Mouse (Mus musculus): ENCODE data around the gene Dlgap3. TPM values are rescaled to one million over a fixed set of nuclear protein-coding genes. Genes with fewer than 3 reads are reported as not detected.

Dlgap3 gene
- polyA plus RNA-seq, 1 experiment from 2014 or later, result 5.7 TPM

DNA sequence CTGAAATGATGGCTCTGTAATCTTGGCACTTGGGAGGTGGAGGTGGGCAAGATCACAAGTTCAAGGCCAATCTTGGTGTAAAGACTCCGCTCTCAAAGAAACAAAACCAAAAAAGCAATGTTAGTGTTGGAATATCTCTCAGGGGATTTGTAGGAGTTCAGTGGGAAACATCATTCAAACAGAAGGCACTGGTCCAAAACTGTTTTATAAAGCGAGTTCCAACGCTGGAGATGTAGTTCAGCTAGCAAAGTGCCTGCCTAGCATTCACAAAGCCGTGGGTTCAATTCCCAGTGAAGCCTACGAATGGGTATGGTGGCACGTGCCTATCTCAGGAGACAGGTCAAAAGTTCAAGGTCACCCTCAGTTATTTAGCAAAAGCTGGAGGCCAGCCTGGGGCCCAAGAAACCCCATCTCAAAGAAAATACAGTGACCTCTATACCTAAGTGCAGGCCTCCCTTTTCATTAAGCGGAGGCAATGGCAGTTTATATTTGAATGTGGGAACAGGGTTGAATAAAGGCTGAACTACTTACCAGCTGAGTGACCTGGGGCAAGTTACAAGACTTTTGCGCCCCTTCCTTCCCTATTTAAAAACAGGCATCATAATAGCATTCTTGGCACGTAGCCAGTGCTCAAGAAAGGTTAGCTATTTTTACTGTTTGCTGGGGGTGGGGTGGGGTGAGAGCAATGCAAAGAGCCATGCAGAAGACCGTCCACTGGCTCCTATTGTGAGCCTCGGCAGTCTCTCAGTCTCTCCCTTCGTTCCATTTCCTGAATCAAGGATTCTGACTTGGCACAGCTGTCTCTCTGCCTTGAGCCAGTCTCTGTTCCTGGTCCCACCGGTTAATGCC is 32.0 kb downstream of the Dlgap3 start:
- WGBS, result 74% methylated on average over 13 of the region's 13 CpGs
- H3K36me3 ChIP-seq (replicated peaks), result no peaks in the 10 kb centered on the region
- no peaks in the 10 kb centered on the region for H3K9me3 ChIP-seq
- H3K27ac ChIP-seq, result no peak overlapping the region
- H3K4me1 ChIP-seq, result 0 out of 2 replicates have a peak, but pooled peaks cover 4% of the 10 kb centered on the region
- H3K4me3 ChIP-seq (replicated peaks), result no peak overlapping the region
- H3K27me3 ChIP-seq, result no peaks in the 10 kb centered on the region
- no peak overlapping the region for H3K4me2 ChIP-seq
- no peak overlapping the region for H3K9ac ChIP-seq
- ATAC-seq (ENCODE audit: low FRiP score), result no peak

DNA sequence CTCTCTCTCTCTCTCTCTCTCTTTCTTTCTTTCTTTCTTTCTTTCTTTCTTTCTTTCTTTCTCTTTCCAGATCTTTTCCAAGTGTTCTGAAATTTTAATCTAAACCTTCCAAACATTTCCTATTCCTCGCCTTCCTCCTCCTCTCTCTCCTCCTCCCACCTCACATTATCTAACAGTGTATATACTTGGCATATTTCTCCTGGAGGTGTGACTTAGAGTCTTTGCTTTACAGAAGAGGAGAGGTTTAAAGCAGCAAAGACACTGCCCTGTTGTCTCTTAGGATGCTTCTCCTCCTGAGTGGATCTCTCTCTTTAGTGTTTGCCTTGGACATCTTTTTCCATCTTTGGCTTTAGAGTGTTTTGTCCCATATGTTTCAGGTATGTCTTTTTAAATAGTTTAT is 34.1 kb downstream of the Dlgap3 start:
- Histone ChIP-seq H3K27ac (no peak overlapping the region), H3K4me1 (0 out of 2 replicates have a peak, but pooled peaks cover 4% of the 10 kb centered on the region), H3K4me2 (no peak overlapping the region), H3K9ac (no peak overlapping the region), H3K27me3 (no peaks in the 10 kb centered on the region), H3K4me3 (replicated peaks) (no peak overlapping the region), H3K36me3 (replicated peaks) (no peaks in the 10 kb centered on the region), H3K9me3 (no peaks in the 10 kb centered on the region)
- 71% methylated on average over 1 of the region's 1 CpGs for WGBS
- ATAC-seq (ENCODE audit: low FRiP score), result no peak

GRCm38 (mm10) chr4:127211318-127211717 is 42.3 kb downstream of the Dlgap3 start:
- Histone ChIP-seq H3K9ac (no peak overlapping the region), H3K36me3 (replicated peaks) (no peaks in the 10 kb centered on the region), H3K4me3 (replicated peaks) (no peak overlapping the region), H3K27me3 (peaks cover 26% of the 10 kb centered on the region), H3K27ac (no peak overlapping the region), H3K4me2 (no peak overlapping the region), H3K9me3 (no peaks in the 10 kb centered on the region), H3K4me1 (peaks cover 11% of the 10 kb centered on the region)
- no peak for ATAC-seq (ENCODE audit: low FRiP score)
- 81% methylated on average over 9 of the region's 9 CpGs for WGBS

DNA sequence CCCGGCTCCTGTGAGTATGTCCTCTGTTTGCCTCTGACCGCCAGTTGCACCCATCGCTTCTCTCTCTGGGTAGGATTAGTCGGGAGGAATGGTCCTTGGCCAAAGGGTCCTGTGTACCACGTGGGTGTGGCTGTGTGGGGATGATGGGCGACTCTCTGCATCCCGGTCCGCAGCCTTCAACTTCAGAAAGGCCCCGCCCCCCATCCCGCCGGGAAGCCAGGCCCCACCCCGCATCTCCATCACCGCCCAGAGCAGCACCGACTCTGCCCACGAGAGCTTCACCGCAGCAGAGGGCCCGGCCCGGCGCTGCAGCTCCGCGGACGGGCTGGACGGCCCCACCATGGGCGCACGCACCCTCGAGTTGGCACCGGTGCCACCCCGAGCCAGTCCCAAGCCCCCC is 45.5 kb downstream of the Dlgap3 start:
- Histone ChIP-seq H3K9ac (no peak overlapping the region), H3K4me3 (replicated peaks) (peak overlapping the region; percentile 24), H3K27me3 (peaks cover 26% of the 10 kb centered on the region), H3K4me1 (peaks cover 14% of the 10 kb centered on the region), H3K27ac (no peak overlapping the region), H3K36me3 (replicated peaks) (no peaks in the 10 kb centered on the region), H3K4me2 (peak overlapping the region; percentile 47), H3K9me3 (no peaks in the 10 kb centered on the region)
- peak; percentile 36; the same call in 1 of the 2 replicates for ATAC-seq (ENCODE audit: low FRiP score)
- WGBS, result 16% methylated on average over 28 of the region's 28 CpGs

DNA sequence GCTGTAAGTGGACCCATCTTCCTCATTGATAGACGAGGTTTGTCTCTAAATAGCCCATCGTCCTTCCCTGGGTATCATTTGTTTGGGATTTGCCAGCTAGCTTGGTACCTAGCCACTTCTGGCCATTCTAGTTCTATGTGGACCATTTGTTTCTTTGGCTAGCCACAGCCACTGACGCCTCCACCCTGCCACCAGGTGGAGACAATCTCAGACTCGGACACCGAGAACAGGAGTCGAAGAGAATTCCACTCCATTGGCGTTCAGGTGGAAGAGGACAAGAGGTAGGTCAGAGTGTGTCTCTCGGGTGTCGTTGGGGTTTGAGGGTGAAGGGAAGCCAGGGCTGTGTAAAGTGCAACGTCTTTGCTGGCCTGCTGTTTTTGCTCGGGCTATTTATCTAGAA is 46.1 kb downstream of the Dlgap3 start:
- Histone ChIP-seq H3K36me3 (replicated peaks) (no peaks in the 10 kb centered on the region), H3K27me3 (peaks cover 26% of the 10 kb centered on the region), H3K27ac (no peak overlapping the region), H3K9me3 (no peaks in the 10 kb centered on the region), H3K9ac (no peak overlapping the region), H3K4me1 (peaks cover 14% of the 10 kb centered on the region), H3K4me2 (peak overlapping the region; percentile 47; the same call in 1 of the 2 replicates), H3K4me3 (replicated peaks) (peak overlapping the region; percentile 24; the same call in 1 of the 2 replicates)
- 60% methylated on average over 11 of the region's 11 CpGs for WGBS
- no peak for ATAC-seq (ENCODE audit: low FRiP score)

- H3K9ac ChIP-seq, result no peak overlapping the region
- no peak overlapping the region for H3K4me2 ChIP-seq
- peaks cover 26% of the 10 kb centered on the region for H3K27me3 ChIP-seq
- H3K4me1 ChIP-seq, result peaks cover 14% of the 10 kb centered on the region
- no peaks in the 10 kb centered on the region for H3K36me3 ChIP-seq (replicated peaks)
- 56% methylated on average over 5 of the region's 9 CpGs for WGBS
- ATAC-seq (ENCODE audit: low FRiP score), result no peak
- H3K27ac ChIP-seq, result no peak overlapping the region
- H3K4me3 ChIP-seq (replicated peaks), result no peak overlapping the region
- no peaks in the 10 kb centered on the region for H3K9me3 ChIP-seq
Observed at GRCm38 (mm10) chr4:127215799-127216198, 46.8 kb downstream of the Dlgap3 start.

DNA sequence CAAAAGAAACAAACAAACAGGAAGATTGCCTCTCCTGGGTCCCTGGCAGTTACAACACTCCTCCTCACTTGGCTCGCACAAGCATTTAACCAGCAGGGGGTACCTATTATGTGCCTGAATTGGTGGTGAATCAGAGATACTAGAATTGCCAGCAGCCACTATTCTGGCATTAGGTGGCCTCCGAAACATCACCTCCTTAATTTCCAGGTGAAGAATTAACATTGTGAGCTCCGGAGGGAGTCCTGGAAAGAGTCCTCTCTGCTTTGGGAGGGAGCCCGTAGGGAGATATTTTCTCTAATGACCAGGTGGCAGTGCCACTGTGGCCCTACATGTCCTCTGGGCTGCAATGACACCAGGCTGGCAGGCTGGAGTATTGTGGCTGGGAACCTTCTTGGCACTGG is 47.2 kb downstream of the Dlgap3 start:
- H3K36me3 ChIP-seq (replicated peaks), result no peaks in the 10 kb centered on the region
- no peaks in the 10 kb centered on the region for H3K9me3 ChIP-seq
- 74% methylated on average over 4 of the region's 4 CpGs for WGBS
- no peak overlapping the region for H3K27ac ChIP-seq
- no peak for ATAC-seq (ENCODE audit: low FRiP score)
- H3K27me3 ChIP-seq, result peaks cover 26% of the 10 kb centered on the region
- H3K9ac ChIP-seq, result no peak overlapping the region
- no peak overlapping the region for H3K4me3 ChIP-seq (replicated peaks)
- H3K4me2 ChIP-seq, result no peak overlapping the region
- peaks cover 14% of the 10 kb centered on the region for H3K4me1 ChIP-seq

GRCm38 (mm10) chr4:127217048-127217447 is 48.0 kb downstream of the Dlgap3 start:
- H3K4me2 ChIP-seq, result no peak overlapping the region
- H3K4me3 ChIP-seq (replicated peaks), result no peak overlapping the region
- H3K9ac ChIP-seq, result no peak overlapping the region
- 60% methylated on average over 11 of the region's 11 CpGs for WGBS
- H3K4me1 ChIP-seq, result peaks cover 14% of the 10 kb centered on the region
- no peak overlapping the region for H3K27ac ChIP-seq
- H3K27me3 ChIP-seq, result peaks cover 26% of the 10 kb centered on the region
- H3K9me3 ChIP-seq, result no peaks in the 10 kb centered on the region
- ATAC-seq (ENCODE audit: low FRiP score), result no peak
- H3K36me3 ChIP-seq (replicated peaks), result no peaks in the 10 kb centered on the region

DNA sequence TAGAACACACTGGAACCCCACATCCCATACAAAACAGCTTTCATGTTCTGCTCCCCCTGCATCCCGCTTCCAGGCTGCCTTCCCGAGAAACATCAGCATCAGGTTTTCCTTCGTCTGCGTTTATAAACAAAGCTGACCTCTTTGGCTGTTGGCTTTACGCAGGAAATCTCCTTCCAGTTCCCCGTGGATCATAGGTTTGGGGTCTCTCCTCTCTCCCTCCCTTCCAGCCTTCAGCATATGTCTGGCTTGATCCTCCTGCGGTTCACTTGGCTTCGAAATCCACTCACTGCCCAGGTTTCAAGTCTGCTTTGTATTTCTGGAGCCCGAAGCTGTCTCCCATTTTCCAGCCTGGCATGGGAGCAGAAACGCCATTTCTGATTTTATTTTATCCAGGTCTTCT is 54.3 kb downstream of the Dlgap3 start:
- no peak overlapping the region for H3K27ac ChIP-seq
- 38% methylated on average over 10 of the region's 10 CpGs for WGBS
- peaks cover 43% of the 10 kb centered on the region for H3K4me1 ChIP-seq
- 0 out of 2 replicates have a peak overlapping the region, but pooled peaks have one; percentile 1 for H3K4me2 ChIP-seq
- H3K27me3 ChIP-seq, result peaks cover 51% of the 10 kb centered on the region
- H3K36me3 ChIP-seq (replicated peaks), result no peaks in the 10 kb centered on the region
- no peak overlapping the region for H3K9ac ChIP-seq
- no peaks in the 10 kb centered on the region for H3K9me3 ChIP-seq
- no peak overlapping the region for H3K4me3 ChIP-seq (replicated peaks)
- no peak for ATAC-seq (ENCODE audit: low FRiP score)

DNA sequence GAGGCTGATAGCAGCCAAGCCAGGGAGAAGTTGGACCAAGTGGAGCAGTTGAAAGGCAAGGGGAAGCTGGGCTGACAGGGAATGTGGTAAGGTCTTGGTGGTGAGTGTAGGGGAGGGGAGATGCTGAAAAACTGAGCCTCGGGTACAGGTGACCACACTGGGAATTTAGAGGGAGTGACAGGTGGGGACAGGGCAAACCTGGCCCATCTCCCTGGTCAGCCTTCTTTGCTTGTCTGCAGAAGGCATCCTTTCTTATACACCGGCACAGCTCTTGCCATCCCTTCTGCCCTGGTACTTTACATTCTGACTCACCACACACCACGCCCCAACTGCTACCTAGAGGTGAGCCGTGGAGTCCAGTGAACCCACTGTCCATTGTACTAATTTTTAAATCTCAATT is 54.8 kb downstream of the Dlgap3 start:
- no peak overlapping the region for H3K4me2 ChIP-seq
- H3K9ac ChIP-seq, result no peak overlapping the region
- H3K4me3 ChIP-seq (replicated peaks), result no peak overlapping the region
- ATAC-seq (ENCODE audit: low FRiP score), result no peak
- H3K36me3 ChIP-seq (replicated peaks), result no peaks in the 10 kb centered on the region
- H3K9me3 ChIP-seq, result no peaks in the 10 kb centered on the region
- H3K27me3 ChIP-seq, result peaks cover 51% of the 10 kb centered on the region
- WGBS, result 61% methylated on average over 3 of the region's 4 CpGs
- no peak overlapping the region for H3K27ac ChIP-seq
- H3K4me1 ChIP-seq, result peaks cover 43% of the 10 kb centered on the region

DNA sequence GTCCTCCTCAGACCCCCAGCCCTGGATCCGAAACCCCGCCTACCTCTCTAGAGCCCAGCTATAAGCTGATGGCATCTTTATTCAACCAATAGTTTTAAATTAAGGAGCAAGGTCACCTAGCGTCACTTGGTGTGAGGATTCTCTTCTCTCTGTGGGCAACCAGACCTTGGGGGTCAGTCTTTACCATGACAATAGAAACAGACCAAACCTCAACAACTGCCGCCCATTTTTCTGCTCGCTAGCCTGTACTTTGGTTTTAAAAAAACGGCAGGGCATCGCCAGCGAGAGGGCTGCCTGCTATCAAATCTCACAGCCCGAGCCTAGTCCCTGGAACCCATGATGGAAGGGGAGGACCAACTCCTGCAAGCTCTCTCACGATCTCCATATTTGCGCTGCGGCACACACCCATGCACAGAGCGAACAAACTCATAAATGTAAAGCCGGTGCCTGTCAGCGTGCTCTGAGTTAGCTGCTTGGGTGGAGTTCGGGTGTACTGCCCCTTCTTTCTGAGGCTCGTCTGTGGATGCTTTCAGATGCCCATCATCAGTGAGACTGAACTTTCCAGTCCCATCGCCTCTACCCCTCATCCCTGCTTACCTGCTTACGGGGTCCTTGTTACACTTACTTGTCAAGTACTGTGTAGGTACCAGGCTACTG is 55.6 kb downstream of the Dlgap3 start:
- Histone ChIP-seq H3K36me3 (replicated peaks) (no peaks in the 10 kb centered on the region), H3K4me3 (replicated peaks) (peak overlapping the region; percentile 4; the same call in 1 of the 2 replicates), H3K4me1 (peaks cover 43% of the 10 kb centered on the region), H3K4me2 (peak overlapping the region; percentile 41), H3K27ac (no peak overlapping the region), H3K9ac (no peak overlapping the region), H3K27me3 (peaks cover 54% of the 10 kb centered on the region), H3K9me3 (no peaks in the 10 kb centered on the region)
- WGBS, result 11% methylated on average over 19 of the region's 19 CpGs
- no peak for ATAC-seq (ENCODE audit: low FRiP score)

DNA sequence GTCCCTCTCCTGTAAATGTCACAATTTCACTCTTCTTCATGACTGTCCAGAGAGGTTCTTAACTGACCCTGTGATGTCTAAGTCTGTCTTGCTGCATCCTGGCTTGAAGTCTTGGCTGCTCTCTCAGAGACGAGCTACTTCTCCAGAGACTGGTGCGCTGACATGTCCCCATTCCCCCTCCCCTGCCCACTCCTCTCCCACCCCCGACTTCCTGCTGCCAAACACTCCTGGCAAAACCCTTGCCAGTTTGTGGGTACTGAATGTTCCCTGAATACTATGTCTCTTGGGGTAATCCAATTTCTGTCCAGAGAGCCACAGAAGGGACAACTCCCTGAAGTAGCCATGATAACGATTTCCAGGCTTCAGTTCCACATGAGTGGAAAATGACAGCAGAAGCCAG is 57.1 kb downstream of the Dlgap3 start:
- H3K27me3 ChIP-seq, result peaks cover 54% of the 10 kb centered on the region
- H3K4me2 ChIP-seq, result no peak overlapping the region
- no peak for ATAC-seq (ENCODE audit: low FRiP score)
- no peaks in the 10 kb centered on the region for H3K9me3 ChIP-seq
- H3K4me1 ChIP-seq, result peaks cover 44% of the 10 kb centered on the region
- WGBS, result 54% methylated on average over 4 of the region's 4 CpGs
- H3K36me3 ChIP-seq (replicated peaks), result no peaks in the 10 kb centered on the region
- no peak overlapping the region for H3K4me3 ChIP-seq (replicated peaks)
- no peak overlapping the region for H3K9ac ChIP-seq
- H3K27ac ChIP-seq, result no peak overlapping the region
